Mouse (Mus musculus): ENCODE results near the gene Cd27. TPM values are rescaled to one million over a fixed set of nuclear protein-coding genes. Genes with fewer than 3 reads are reported as not detected.

The Cd27 gene
- 100 to 1,000 TPM; 384 to 542 TPM for polyA plus RNA-seq (2017; shearing (Covaris generic))

DNA sequence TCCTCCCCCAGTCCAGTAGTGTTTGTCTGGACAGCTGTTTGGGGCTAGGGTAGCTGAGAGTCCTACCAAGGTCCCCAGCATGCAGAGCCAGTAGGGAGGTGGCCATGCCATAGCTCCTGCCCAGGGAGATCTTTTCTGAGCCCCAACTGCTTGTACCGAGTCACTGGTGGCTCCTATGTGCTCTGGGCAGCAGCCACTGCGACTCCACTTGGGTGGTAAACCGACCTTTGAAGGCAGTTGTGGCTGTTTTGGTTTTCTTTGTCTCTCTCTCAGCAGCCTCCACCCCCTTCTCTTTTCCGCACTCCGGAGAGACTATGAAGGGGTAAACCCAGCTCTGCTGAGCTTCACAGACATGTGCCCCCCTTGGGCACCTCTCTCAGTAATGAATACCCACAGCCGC lies at the start of gene Cd27:
Cd27 (minus strand) TSS at position 229 of the 400 bp plus-strand sequence.

GRCm38 (mm10) chr6:125285890-125286289 lies 49.1 kb upstream of the Cd27 start, which contains the start of gene Tuba3a:
Tuba3a (minus strand) TSS chr6:125286042.

DNA sequence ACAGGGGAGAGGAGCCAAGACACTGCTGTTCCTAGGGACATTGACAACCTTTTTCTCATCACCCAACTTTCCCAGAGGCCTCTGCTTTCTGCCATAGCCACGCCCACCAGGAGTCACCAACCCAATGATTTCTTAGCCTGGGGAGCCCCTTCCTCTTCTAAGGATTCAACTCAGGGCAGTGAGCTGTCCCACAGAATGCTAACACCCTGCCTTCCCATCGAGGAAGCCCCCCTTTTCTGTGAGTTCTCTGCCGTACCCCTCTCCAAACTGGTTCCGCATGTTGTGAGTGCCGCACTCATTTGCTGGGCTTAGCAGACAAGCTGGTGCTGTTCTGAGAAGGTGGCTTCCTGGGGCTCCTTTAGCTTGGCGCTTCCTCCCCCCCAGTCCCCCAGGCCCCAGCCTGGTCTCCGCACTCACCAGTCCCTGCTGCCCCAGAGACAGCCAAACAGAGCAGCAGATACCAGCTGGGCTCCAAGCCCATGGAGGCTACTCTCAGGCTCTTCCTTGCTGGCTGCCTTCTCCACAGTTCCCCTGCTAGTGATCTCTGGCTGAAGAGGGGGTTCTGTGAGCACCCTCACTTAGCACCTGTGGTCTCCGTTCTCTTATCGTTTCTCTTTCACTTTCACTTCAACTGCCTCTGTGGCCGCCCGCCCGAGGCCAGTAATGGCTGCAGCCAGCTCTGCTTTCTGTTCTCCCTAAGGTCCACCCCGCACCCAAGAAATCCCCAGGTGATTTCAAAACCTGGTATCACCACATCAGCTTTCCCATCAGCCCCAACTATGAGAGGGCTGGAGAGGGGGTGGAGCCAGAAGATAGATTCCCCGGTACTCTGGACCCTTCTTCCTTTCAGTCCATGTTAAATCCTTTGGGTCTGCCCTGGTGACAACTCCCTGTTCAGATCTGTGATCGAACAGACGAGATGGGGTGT lies 5.4 kb downstream of the Cd27 start, which contains the start of gene Tapbpl:
Tapbpl (minus strand) TSS at position 744 of the 928 bp plus-strand sequence.

GRCm38 (mm10) chr6:125215148-125215954 lies 21.5 kb downstream of the Cd27 start, which contains the start of gene Vamp1:
Vamp1 (plus strand) TSS chr6:125215551.

GRCm38 (mm10) chr6:125191332-125192015 lies 45.3 kb downstream of the Cd27 start, which contains the start of the genes Ncapd2 and Mrpl51:
Ncapd2 (minus strand) TSS chr6:125191701.
Mrpl51 (plus strand) TSS chr6:125191801.

Other genes with a start within 250 kb of the Cd27 start
- under 1 TPM; 0.27 to 0.44 TPM for gene Pianp, start 240.3 kb downstream of the Cd27 start, polyA plus RNA-seq (2017; shearing (Covaris generic))
- gene Zfp384, start 227.9 kb downstream of the Cd27 start, polyA plus RNA-seq (2017; shearing (Covaris generic)), result 10 to 100 TPM; 61.9 to 62.5 TPM
- 100 to 1,000 TPM in 1 of 2 experiments, 10 to 100 TPM in 1; 69.9 to 101 TPM for gene Ing4, start 197.2 kb downstream of the Cd27 start, polyA plus RNA-seq (2017; shearing (Covaris generic))
- gene Acrbp, start 187.3 kb downstream of the Cd27 start, polyA plus RNA-seq (2017; shearing (Covaris generic)), result 10 to 100 TPM; 11.4 to 13.3 TPM
- gene Lpar5, start 169.1 kb downstream of the Cd27 start, polyA plus RNA-seq (2017; shearing (Covaris generic)), result 10 to 100 TPM; 17.3 to 20.6 TPM
- gene Chd4, start 141.0 kb downstream of the Cd27 start, polyA plus RNA-seq (2017; shearing (Covaris generic)), result 10 to 100 TPM; 59.3 to 68.3 TPM
- 10 to 100 TPM; 26.8 to 42.5 TPM for gene Nop2, start 105.1 kb downstream of the Cd27 start, polyA plus RNA-seq (2017; shearing (Covaris generic))
- 10 to 100 TPM; 20.1 to 25.5 TPM for gene Iffo1, start 91.8 kb downstream of the Cd27 start, polyA plus RNA-seq (2017; shearing (Covaris generic))
- gene Gapdh, start 70.5 kb downstream of the Cd27 start, polyA plus RNA-seq (2017; shearing (Covaris generic)), result 100 to 1,000 TPM; 334 to 346 TPM
- 10 to 100 TPM; 31.2 to 32.5 TPM for gene Ncapd2, start 45.3 kb downstream of the Cd27 start, polyA plus RNA-seq (2017; shearing (Covaris generic))
- 100 to 1,000 TPM; 101 to 117 TPM for gene Mrpl51, start 45.2 kb downstream of the Cd27 start, polyA plus RNA-seq (2017; shearing (Covaris generic))
- 10 to 100 TPM; 38.0 to 43.4 TPM for gene Vamp1, start 21.5 kb downstream of the Cd27 start, polyA plus RNA-seq (2017; shearing (Covaris generic))
- 100 to 1,000 TPM in 1 of 2 experiments, 10 to 100 TPM in 1; 87.5 to 133 TPM for gene Tapbpl, start 5.2 kb downstream of the Cd27 start, polyA plus RNA-seq (2017; shearing (Covaris generic))
- gene Tuba3a, start 49.0 kb upstream of the Cd27 start, polyA plus RNA-seq (2017; shearing (Covaris generic)), result 1 to 10 TPM in 1 of 2 experiments, under 1 TPM in 1; 0.71 to 1.2 TPM
- gene Ltbr, start 76.9 kb upstream of the Cd27 start, polyA plus RNA-seq (2017; shearing (Covaris generic)), result 1 to 10 TPM in 1 of 2 experiments, under 1 TPM in 1; 0.50 to 2.3 TPM
- under 1 TPM; 0.08 to 0.23 TPM for gene Scnn1a, start 83.6 kb upstream of the Cd27 start, polyA plus RNA-seq (2017; shearing (Covaris generic))
- 10 to 100 TPM; 24.1 to 29.1 TPM for gene Tnfrsf1a, start 112.4 kb upstream of the Cd27 start, polyA plus RNA-seq (2017; shearing (Covaris generic))
- under 1 TPM in 1 of 2 experiments, not detected in 1; 0.11 TPM for gene Plekhg6, start 143.8 kb upstream of the Cd27 start, polyA plus RNA-seq (2017; shearing (Covaris generic))

All from activated CD4-positive, CD25-positive, alpha-beta regulatory T cell (primary cell).